Mouse (Mus musculus): ENCODE measurements around the gene Vmn1r222. TPM values are rescaled to one million over a fixed set of nuclear protein-coding genes. Genes with fewer than 3 reads are reported as not detected.
A peak's percentile ranks its signal among the peaks of the same experiment; 100 is the strongest.
"Not testable (repeated sequence)": the region's sequence is repeated elsewhere in the genome, so short reads cannot be mapped to it uniquely, and the experiment has no call there.

The Vmn1r222 gene
- polyA plus RNA-seq (2015; fragmentation: Nextera tagmentation; extraction: Ambion mirVana) = not detected in 2 replicates

- not testable (repeated sequence) for H3K27ac ChIP-seq (ENCODE audit: low read depth); H3K4me2 ChIP-seq (ENCODE audit: low read depth, low read length); H3K27me3 ChIP-seq (ENCODE audit: insufficient read depth, low read length); H3K9ac ChIP-seq (replicated peaks); H3K4me1 ChIP-seq (ENCODE audit: insufficient read depth); H3K4me3 ChIP-seq (ENCODE audit: low read depth, low read length); H3K9me3 ChIP-seq (ENCODE audit: low read length); DNase-seq; H3K36me3 ChIP-seq (replicated peaks; ENCODE audit: insufficient read depth, low read length); ATAC-seq
Measured at GRCm38 (mm10) chr13:23235847-23236246, at the start of gene Vmn1r222. TSS of gene Vmn1r222 (minus strand) at chr13:23235947.

- peak; percentile 66 for ATAC-seq
- no peak for DNase-seq
- Histone ChIP-seq H3K9me3 (ENCODE audit: low read length) (no peaks in the 10 kb centered on the region), H3K27me3 (ENCODE audit: insufficient read depth, low read length) (0 out of 2 replicates have a peak, but pooled peaks cover 9% of the 10 kb centered on the region), H3K4me2 (ENCODE audit: low read depth, low read length) (peak overlapping the region; percentile 72), H3K4me1 (ENCODE audit: insufficient read depth) (peaks cover 12% of the 10 kb centered on the region; the same call in 1 of the 2 replicates), H3K9ac (replicated peaks) (no peak overlapping the region), H3K27ac (ENCODE audit: low read depth) (no peak overlapping the region), H3K36me3 (replicated peaks; ENCODE audit: insufficient read depth, low read length) (no peaks in the 10 kb centered on the region), H3K4me3 (ENCODE audit: low read depth, low read length) (peak overlapping the region; percentile 39)
- no peak for TF ChIP-seq EP300 (IDR thresholded peaks at IDR 0.05; ENCODE audit: low read depth)
- no peak for TF ChIP-seq CTCF (IDR thresholded peaks at IDR 0.05; ENCODE audit: low read depth)
- WGBS (ENCODE audit: insufficient replicate concordance) = 2% methylated on average over 22 of the region's 22 CpGs
Measured at GRCm38 (mm10) chr13:23285191-23285920, 49.6 kb upstream of the Vmn1r222 start.

DNA sequence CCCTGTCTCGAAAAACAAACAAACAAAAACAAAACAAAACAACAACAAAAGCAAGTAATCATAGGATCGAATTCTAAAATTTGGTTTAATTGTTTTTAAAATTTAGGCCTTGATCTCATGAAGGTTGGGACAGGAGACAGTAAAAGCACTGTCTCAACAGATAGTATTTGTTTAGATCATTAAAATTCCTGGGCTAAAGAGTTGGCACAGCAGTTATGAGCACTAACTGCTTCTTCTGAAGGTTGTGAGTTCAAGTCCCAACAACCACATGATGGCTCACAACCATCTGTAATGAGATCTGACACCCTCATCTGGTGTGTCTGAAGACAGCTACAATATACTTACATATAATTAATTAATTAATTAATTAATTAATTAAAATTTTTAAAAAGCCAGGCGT, 44.2 kb upstream of the Vmn1r222 start:
- TF ChIP-seq EP300 (IDR thresholded peaks at IDR 0.05; ENCODE audit: low read depth) = no peak
- TF ChIP-seq CTCF (IDR thresholded peaks at IDR 0.05; ENCODE audit: low read depth) = no peak
- Histone ChIP-seq H3K27ac (ENCODE audit: low read depth) (no peak overlapping the region), H3K9ac (replicated peaks) (no peak overlapping the region), H3K27me3 (ENCODE audit: insufficient read depth, low read length) (0 out of 2 replicates have a peak, but pooled peaks cover 2% of the 10 kb centered on the region), H3K9me3 (ENCODE audit: low read length) (no peaks in the 10 kb centered on the region), H3K4me3 (ENCODE audit: low read depth, low read length) (no peak overlapping the region), H3K36me3 (replicated peaks; ENCODE audit: insufficient read depth, low read length) (no peaks in the 10 kb centered on the region), H3K4me1 (ENCODE audit: insufficient read depth) (peaks cover under 1% of the 10 kb centered on the region; the same call in 1 of the 2 replicates), H3K4me2 (ENCODE audit: low read depth, low read length) (no peak overlapping the region)
- ATAC-seq = no peak
- WGBS (ENCODE audit: insufficient replicate concordance) = 71% methylated on average over 3 of the region's 3 CpGs
- DNase-seq = no peak

DNA sequence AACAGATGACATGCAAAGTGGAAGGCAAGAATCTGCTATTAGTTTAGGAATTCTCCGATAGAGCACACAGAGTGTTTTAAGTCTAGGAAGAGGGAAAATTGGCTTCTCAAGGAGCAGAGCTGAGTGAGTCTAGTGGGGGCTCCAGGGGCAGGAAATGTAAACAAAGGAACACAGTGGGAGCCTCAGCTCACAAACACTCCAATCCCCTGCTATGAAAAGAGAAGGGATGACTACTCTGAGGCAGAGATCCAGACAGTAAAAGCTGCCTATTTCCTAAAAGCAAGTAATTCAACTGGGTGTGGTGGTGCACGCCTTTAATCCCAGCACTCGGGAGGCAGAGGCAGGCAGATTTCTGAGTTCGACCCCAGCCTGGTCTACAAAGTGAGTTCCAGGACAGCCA, 43.8 kb upstream of the Vmn1r222 start:
- ATAC-seq = no peak
- H3K4me3 ChIP-seq (ENCODE audit: low read depth, low read length) = no peak overlapping the region
- 77% methylated on average over 4 of the region's 4 CpGs for WGBS (ENCODE audit: insufficient replicate concordance)
- no peaks in the 10 kb centered on the region for H3K4me1 ChIP-seq (ENCODE audit: insufficient read depth)
- H3K27me3 ChIP-seq (ENCODE audit: insufficient read depth, low read length) = no peaks in the 10 kb centered on the region
- DNase-seq = no peak
- H3K27ac ChIP-seq (ENCODE audit: low read depth) = no peak overlapping the region
- H3K4me2 ChIP-seq (ENCODE audit: low read depth, low read length) = no peak overlapping the region
- H3K36me3 ChIP-seq (replicated peaks; ENCODE audit: insufficient read depth, low read length) = no peaks in the 10 kb centered on the region
- H3K9me3 ChIP-seq (ENCODE audit: low read length) = no peaks in the 10 kb centered on the region
- TF ChIP-seq EP300 (IDR thresholded peaks at IDR 0.05; ENCODE audit: low read depth) = no peak
- no peak for TF ChIP-seq CTCF (IDR thresholded peaks at IDR 0.05; ENCODE audit: low read depth)
- no peak overlapping the region for H3K9ac ChIP-seq (replicated peaks)

GRCm38 (mm10) chr13:23270321-23271101, 34.8 kb upstream of the Vmn1r222 start:
- DNase-seq (peak; percentile 13), ATAC-seq (no peak)
- 4% methylated on average over 34 of the region's 34 CpGs for WGBS (ENCODE audit: insufficient replicate concordance)
- TF ChIP-seq EP300 (IDR thresholded peaks at IDR 0.05; ENCODE audit: low read depth) (no peak), CTCF (IDR thresholded peaks at IDR 0.05; ENCODE audit: low read depth) (no peak)
- Histone ChIP-seq H3K4me2 (ENCODE audit: low read depth, low read length) (0 out of 2 replicates have a peak overlapping the region, but pooled peaks have one; percentile 15), H3K36me3 (replicated peaks; ENCODE audit: insufficient read depth, low read length) (no peaks in the 10 kb centered on the region), H3K27me3 (ENCODE audit: insufficient read depth, low read length) (peaks cover 9% of the 10 kb centered on the region), H3K9me3 (ENCODE audit: low read length) (no peaks in the 10 kb centered on the region), H3K27ac (ENCODE audit: low read depth) (no peak overlapping the region), H3K4me3 (ENCODE audit: low read depth, low read length) (no peak overlapping the region), H3K4me1 (ENCODE audit: insufficient read depth) (no peaks in the 10 kb centered on the region), H3K9ac (replicated peaks) (no peak overlapping the region)

- WGBS (ENCODE audit: insufficient replicate concordance) = 22% methylated on average over 11 of the region's 11 CpGs
- H3K4me2 ChIP-seq (ENCODE audit: low read depth, low read length) = no peak overlapping the region
- no peaks in the 10 kb centered on the region for H3K4me1 ChIP-seq (ENCODE audit: insufficient read depth)
- no peak for DNase-seq
- no peak overlapping the region for H3K27ac ChIP-seq (ENCODE audit: low read depth)
- no peak overlapping the region for H3K9ac ChIP-seq (replicated peaks)
- no peak overlapping the region for H3K4me3 ChIP-seq (ENCODE audit: low read depth, low read length)
- ATAC-seq = no peak
- H3K9me3 ChIP-seq (ENCODE audit: low read length) = no peaks in the 10 kb centered on the region
- TF ChIP-seq EP300 (IDR thresholded peaks at IDR 0.05; ENCODE audit: low read depth) (no peak), CTCF (IDR thresholded peaks at IDR 0.05; ENCODE audit: low read depth) (no peak)
- no peaks in the 10 kb centered on the region for H3K36me3 ChIP-seq (replicated peaks; ENCODE audit: insufficient read depth, low read length)
- H3K27me3 ChIP-seq (ENCODE audit: insufficient read depth, low read length) = peaks cover 9% of the 10 kb centered on the region
Measured at GRCm38 (mm10) chr13:23269681-23270080, 33.9 kb upstream of the Vmn1r222 start.

All from liver, postnatal 0 days (tissue).